Mouse (Mus musculus) lung, postnatal 0 days (tissue): ENCODE measurements around the gene Hcn1. TPM values are rescaled to one million over a fixed set of nuclear protein-coding genes. Genes with fewer than 3 reads are reported as not detected.

Experiments
- ATAC-seq: fragments of 200-750 bp; cut with Nextera tagmentation; 2 replicates; pipeline ENCODE4 v1.8.0; 2017; ENCODE audit warnings: moderate library complexity
- DNase-seq: peaks from one replicate; pipeline ENCODE4 v3.0.0-alpha.2; 2016; ENCODE audit warnings: low spot score
- H3K27ac ChIP-seq: fragments of 300-500 bp; sonication (generic); 2 replicates; pipeline ENCODE4 v1.5.1; 2014; ENCODE audit warnings: antibody characterized with exemption, mild to moderate bottlenecking, low read length, mixed read lengths
- H3K27me3 ChIP-seq: fragments of 300-500 bp; sonication (generic); replicated peaks from 2 replicates; pipeline ENCODE4 v1.6.1; 2014; ENCODE audit warnings: low read length, mixed read lengths; ENCODE audit not compliant: insufficient read depth
- H3K36me3 ChIP-seq: fragments of 300-500 bp; sonication (generic); 2 replicates; pipeline ENCODE4 v1.6.1; 2014; ENCODE audit warnings: low read length, mixed read lengths; ENCODE audit not compliant: insufficient read depth
- H3K4me1 ChIP-seq: fragments of 300-500 bp; sonication (generic); 2 replicates; pipeline ENCODE4 v1.6.1; 2014; ENCODE audit warnings: antibody characterized with exemption, low read depth, low read length, mixed read lengths; ENCODE audit not compliant: insufficient read depth
- H3K4me2 ChIP-seq: fragments of 300-500 bp; sonication (generic); replicated peaks from 2 replicates; pipeline ENCODE4 v1.6.1; 2014; ENCODE audit warnings: low read depth, mild to moderate bottlenecking, low read length, moderate library complexity, mixed read lengths
- H3K4me3 ChIP-seq: fragments of 300-500 bp; sonication (generic); 2 replicates; pipeline ENCODE4 v1.5.1; 2014; ENCODE audit warnings: low read depth, low read length
- H3K9ac ChIP-seq: fragments of 300-500 bp; sonication (generic); replicated peaks from 2 replicates; pipeline ENCODE4 v1.6.1; 2014; ENCODE audit warnings: low read depth, mild to moderate bottlenecking
- H3K9me3 ChIP-seq: fragments of 300-500 bp; sonication (generic); 2 replicates; pipeline ENCODE4 v1.6.1; 2016; ENCODE audit warnings: low read length, mixed read lengths
- CTCF ChIP-seq: IDR thresholded peaks from 2 replicates; pipeline ENCODE4 v1.5.1; 2016; ENCODE audit warnings: antibody characterized with exemption, mild to moderate bottlenecking
- EP300 ChIP-seq: IDR thresholded peaks from 2 replicates; pipeline ENCODE4 v1.6.1; 2016; ENCODE audit warnings: antibody characterized with exemption, mild to moderate bottlenecking, control low read depth
- WGBS: fragments of 180-500 bp; shearing (Covaris S2); extraction: QIAGEN DNeasy Blood & Tissue Kit; methylation state at CpG from one replicate; pipeline ENCODE4 v1.1.7; 2014; 5-methylcytosine and 5-hydroxymethylcytosine counted together
- polyA plus RNA-seq: library from polyadenylated mRNA; unstranded; fragments of >200 nt; fragmentation: Nextera tagmentation; extraction: Ambion mirVana; gene quantifications from 2 replicates; pipeline ENCODE4 v1.2.1, GENCODE M21; 2015

Hcn1 gene
- polyA plus RNA-seq = 0.07 and 0.19 TPM in 2 replicates

DNA sequence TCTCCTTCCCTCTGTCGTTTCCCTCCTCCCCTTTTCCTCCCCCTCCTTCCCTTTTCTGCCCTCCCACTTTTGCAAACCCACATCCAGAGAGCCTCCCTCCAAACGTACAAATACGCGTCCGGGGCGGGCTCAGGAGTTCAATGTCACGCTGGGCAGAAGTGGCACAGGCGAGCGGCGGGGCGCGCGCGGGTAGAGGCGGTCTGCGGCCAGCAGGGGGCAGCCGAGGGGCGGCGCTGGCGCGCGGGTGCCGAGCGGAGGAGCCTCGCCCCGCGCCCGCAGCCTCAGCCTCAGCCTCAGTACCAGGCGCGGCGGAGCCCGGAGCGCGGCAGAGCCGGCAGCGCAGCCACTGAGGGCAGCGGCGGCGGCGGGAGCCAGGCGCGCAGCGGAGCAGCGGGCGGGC is at the start of gene Hcn1:
TSS of gene Hcn1 (plus strand) at position 140 of the 400 bp plus-strand sequence.
- no peaks in the 10 kb centered on the region for H3K9me3 ChIP-seq
- DNase-seq (peak; percentile 74), ATAC-seq (peak; percentile 95)
- peak; percentile 71 for TF ChIP-seq CTCF
- no peak for TF ChIP-seq EP300
- peak within 1 kb of the TSS; percentile 73 for H3K4me2 ChIP-seq
- no peak within 1 kb of the TSS for H3K9ac ChIP-seq
- no peak within 1 kb of the TSS for H3K27ac ChIP-seq
- peaks cover 14% of the 10 kb centered on the region for H3K27me3 ChIP-seq
- no peaks in the 10 kb centered on the region for H3K36me3 ChIP-seq
- peak within 1 kb of the TSS; percentile 32 for H3K4me3 ChIP-seq
- peaks cover 3% of the 10 kb centered on the region; the same call in 1 of the 2 replicates for H3K4me1 ChIP-seq
- under 1% methylated on average over 38 of the region's 45 CpGs for WGBS

DNA sequence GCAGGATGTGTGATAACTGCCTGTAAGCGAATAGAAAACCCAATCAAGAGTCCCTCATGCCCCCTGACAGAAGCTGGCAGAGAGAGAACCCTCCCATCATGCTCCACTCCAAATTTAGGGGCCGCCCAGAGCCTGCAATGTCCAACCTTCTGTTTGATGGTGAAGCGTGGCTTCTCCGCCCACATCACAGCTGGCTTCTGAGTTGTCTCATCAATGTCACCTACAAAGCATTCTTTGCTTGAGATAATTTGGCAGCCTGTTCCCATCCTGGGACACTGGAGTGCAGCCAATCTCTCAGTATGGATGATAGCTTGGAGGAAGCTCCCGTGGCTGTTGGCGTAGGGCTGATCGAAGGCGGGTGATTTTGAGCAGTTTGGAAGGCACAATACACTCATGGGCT is 34.9 kb upstream of the Hcn1 start:
- ATAC-seq = peak; percentile 90
- Histone ChIP-seq H3K4me3 (no peak overlapping the region), H3K9me3 (no peaks in the 10 kb centered on the region), H3K4me1 (no peaks in the 10 kb centered on the region), H3K27ac (no peak overlapping the region), H3K4me2 (peak overlapping the region; percentile 30; the same call in 1 of the 2 replicates), H3K36me3 (no peaks in the 10 kb centered on the region), H3K9ac (no peak overlapping the region), H3K27me3 (no peaks in the 10 kb centered on the region)
- DNase-seq = peak; percentile 74
- TF ChIP-seq CTCF (no peak), EP300 (no peak)
- 48% methylated on average over 8 of the region's 8 CpGs for WGBS

DNA sequence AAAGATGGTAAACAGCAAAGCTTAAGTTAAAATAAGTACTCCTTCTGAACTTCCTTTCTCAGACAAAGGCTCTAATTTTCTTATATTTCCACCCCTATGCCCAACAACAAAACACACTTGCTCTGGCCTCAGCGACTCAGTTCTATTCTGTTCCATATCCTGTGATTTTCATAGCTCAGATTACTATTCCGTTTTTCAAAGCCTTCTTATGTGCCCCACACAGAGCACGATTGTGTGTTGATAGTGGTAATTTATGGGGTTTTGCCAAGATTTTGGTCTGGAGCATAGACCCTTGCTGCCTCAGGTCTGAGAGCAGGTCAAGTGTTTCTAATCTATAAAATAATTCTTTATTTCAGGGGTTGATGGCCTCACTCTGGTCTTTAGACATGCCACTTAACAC is 30.4 kb upstream of the Hcn1 start:
- Histone ChIP-seq H3K27me3 (no peaks in the 10 kb centered on the region), H3K4me1 (no peaks in the 10 kb centered on the region), H3K36me3 (no peaks in the 10 kb centered on the region), H3K27ac (no peak overlapping the region), H3K9ac (no peak overlapping the region), H3K9me3 (no peaks in the 10 kb centered on the region), H3K4me2 (no peak overlapping the region), H3K4me3 (no peak overlapping the region)
- no peak for DNase-seq
- TF ChIP-seq CTCF (no peak), EP300 (no peak)
- no peak for ATAC-seq
- 53% methylated on average over 3 of the region's 3 CpGs for WGBS

DNA sequence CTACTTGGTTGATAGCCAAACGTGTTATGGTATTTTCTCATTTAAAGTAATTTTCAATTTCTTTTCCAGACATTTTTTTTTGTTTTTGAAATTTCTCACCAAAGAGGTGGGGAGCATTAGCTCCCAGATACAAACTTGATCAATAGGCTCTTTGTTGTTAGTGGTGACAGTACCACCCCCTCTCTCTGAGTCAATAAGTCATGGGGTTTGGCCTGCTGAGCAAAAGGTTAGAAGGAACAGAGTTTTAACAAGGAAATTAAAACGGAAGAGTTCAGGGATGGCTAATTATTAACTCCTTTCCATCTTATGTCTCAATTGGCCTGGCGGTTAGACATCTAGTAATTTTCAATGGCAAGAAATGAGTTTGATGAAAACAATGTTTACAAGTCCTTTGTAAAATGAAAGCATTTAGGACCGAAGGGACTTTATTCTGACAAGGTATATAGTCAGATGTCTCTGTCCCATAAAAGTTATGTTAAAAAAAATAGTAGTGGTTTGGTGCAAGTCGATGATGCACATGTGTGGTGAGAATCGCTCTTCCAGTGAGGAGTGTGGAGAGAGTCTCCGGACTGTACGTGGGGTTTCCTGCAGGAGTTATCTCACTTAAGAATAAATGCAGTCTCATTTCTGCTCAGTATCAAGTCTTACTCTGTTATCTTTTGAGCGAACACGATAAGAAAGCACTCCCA is 7.5 kb upstream of the Hcn1 start:
- H3K4me3 ChIP-seq = no peak overlapping the region
- ATAC-seq (no peak), DNase-seq (no peak)
- no peaks in the 10 kb centered on the region for H3K36me3 ChIP-seq
- H3K27me3 ChIP-seq = no peaks in the 10 kb centered on the region
- H3K4me1 ChIP-seq = no peaks in the 10 kb centered on the region
- no peak overlapping the region for H3K27ac ChIP-seq
- H3K4me2 ChIP-seq = no peak overlapping the region
- TF ChIP-seq EP300 = no peak
- TF ChIP-seq CTCF = no peak
- WGBS = 54% methylated on average over 10 of the region's 10 CpGs
- no peaks in the 10 kb centered on the region for H3K9me3 ChIP-seq
- no peak overlapping the region for H3K9ac ChIP-seq

DNA sequence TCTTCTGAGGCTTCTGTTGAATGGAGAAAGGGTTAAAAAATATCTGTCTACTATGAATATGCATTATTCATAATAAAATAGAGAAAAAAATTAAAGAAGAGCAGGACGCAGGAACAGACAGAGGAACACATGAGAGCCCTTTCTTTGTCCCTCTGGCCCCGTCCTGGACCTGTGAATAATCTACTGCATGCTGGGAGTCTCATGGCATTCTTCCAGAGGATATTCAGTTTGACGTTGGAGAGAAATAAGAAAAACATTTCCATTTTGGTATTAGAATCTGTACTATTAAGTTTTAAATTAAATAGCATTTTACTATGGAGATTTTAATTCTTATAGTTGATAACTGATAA is 7.0 kb upstream of the Hcn1 start:
- TF ChIP-seq CTCF = no peak
- no peak for TF ChIP-seq EP300

DNA sequence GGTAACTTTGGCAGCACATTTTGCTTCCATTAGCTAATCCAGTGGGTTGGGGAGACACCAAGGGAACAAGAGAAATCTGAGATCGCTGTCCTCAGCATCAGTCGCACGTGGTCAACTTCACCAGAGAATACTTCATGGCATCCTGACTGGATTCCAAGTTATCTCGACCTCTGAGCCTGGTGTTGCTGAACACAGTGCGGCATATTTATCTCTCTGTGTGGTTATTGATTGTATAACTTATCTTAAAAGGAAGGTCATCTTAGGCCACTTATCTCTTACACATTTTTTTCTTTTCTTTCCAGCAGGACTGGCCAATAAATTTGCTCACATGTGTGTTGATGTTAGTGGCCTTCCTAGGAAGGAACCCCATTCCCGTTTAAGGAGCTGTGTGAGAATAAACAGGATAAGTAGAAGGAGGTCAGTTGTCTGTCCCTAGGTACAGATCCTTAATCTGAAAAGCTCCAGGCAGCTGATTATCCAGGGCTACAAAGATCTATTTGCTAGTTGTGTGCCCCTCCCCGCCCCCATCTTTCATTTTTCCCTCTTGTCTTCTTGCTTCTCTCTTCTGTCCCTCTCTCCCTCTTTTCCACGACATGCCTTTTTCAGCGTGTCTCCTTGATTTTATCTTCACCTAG is 672 bp upstream of the Hcn1 start:
- Histone ChIP-seq H3K4me1 (peaks cover 3% of the 10 kb centered on the region; the same call in 1 of the 2 replicates), H3K4me3 (no peak overlapping the region), H3K27ac (no peak overlapping the region), H3K9ac (no peak overlapping the region), H3K27me3 (peaks cover 14% of the 10 kb centered on the region), H3K4me2 (no peak overlapping the region), H3K36me3 (no peaks in the 10 kb centered on the region), H3K9me3 (no peaks in the 10 kb centered on the region)
- DNase-seq (no peak), ATAC-seq (no peak)
- TF ChIP-seq CTCF = no peak
- no peak for TF ChIP-seq EP300
- WGBS = 34% methylated on average over 9 of the region's 9 CpGs

More for the DNA sequence above, 7.0 kb upstream of the Hcn1 start:
- Histone ChIP-seq H3K4me2 (no peak overlapping the region), H3K27ac (no peak overlapping the region), H3K4me3 (no peak overlapping the region), H3K36me3 (no peaks in the 10 kb centered on the region), H3K9ac (no peak overlapping the region), H3K27me3 (no peaks in the 10 kb centered on the region), H3K9me3 (no peaks in the 10 kb centered on the region), H3K4me1 (no peaks in the 10 kb centered on the region)
- DNase-seq (no peak), ATAC-seq (no peak)
- WGBS = 25% methylated on average over 3 of the region's 3 CpGs
